Mouse (Mus musculus) heart, adult 11 months (tissue): ENCODE data around the gene Cyp4f16.
"Not testable (repeated sequence)": the region's sequence is repeated elsewhere in the genome, so short reads cannot be mapped to it uniquely, and the experiment has no call there.

Source experiments
- DNase-seq: peaks from one replicate; pipeline ENCODE4 v3.0.0; 2022

Gene Cyp4f16

DNA sequence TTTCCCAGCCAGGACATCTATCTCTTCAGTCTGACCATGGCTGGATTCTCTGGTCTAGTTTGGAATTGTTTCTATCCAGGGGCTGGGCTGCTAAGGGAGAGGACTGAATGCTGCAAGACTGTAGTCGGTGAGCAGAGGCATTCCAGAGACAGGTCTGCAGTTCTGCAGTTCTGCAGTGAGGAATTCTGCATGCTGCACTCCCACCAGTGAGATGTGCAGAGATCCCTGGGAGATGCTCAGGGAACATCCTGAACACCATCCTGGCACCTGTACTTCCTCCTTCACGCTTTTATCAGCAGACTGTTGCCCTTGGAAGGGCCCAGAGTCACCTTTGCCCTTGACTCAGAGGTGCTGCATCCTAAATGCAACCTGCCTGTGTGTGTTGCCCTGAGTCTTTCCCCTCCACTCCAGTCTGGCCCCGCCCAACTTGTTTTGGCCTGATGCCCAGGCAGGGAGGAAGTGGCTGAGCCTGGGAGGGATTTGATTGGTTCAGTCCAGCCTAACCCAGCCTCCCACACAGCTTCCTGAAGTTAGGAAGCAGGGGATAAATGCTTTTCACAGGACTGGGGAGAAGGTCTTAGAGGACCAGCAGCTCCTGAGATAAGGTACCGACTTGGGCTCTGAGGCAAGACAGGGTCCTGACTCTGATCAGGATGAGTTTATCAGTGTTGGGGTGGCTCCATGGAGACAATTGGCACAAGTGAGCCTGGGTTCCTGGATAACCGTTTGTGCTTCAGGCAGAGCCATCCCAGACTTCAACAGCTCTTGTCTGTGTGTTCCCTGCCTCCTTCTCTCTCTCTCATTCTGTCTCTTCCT, at the start of gene Cyp4f16:
Cyp4f16 (plus strand) TSS at position 508 of the 816 bp plus-strand sequence.
- DNase-seq = peak; percentile 99

DNA sequence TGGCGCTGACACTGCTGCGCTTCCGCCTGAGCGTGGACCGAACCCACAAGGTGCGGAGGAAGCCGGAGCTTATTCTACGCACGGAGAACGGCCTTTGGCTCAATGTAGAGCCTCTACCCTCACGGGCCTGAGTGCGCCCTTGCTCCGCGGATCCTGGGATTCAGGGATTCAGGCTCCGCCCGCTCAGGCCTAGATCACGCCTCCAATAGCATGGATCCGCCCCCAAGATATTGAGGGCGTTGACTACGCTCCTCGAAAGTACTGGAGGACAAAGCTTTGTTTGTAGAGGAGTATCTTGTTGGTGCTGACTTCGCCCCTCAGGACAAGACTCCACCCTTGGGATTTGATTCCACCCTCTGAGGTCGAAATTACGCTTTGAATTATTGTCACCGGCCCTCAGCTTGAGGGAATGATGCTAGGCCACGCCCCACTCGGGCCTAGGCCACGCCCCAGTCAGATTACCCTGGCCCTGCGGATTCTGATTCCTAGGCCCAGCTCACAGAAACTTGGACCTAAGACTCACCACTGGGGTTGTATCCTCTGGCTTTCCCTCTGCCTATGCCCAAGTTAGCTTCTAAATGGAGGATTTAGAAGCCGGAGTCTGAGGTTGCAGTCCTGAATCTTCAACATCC, 43.9 kb upstream of the Cyp4f16 start:
- peak; percentile 94 for DNase-seq

DNA sequence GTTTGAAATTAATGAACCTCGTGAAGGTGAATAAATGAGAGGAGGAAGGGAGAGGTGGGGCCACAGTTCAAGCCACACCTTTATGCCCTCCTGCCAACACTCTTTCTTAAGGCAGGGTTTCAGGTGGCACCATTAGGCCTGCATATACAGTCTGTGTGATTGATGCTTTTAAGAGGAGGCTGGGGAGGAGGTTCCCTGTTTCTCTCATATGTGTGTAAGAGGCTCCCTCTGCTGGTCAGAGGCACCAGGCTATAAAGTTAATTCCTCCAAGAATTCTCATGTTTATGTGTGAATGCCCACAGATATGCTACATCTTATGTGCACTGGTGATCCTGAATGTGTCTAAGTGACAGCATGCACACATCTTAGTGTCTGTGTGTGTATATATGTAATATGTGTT, 41.8 kb upstream of the Cyp4f16 start:
- peak; percentile 92 for DNase-seq

DNA sequence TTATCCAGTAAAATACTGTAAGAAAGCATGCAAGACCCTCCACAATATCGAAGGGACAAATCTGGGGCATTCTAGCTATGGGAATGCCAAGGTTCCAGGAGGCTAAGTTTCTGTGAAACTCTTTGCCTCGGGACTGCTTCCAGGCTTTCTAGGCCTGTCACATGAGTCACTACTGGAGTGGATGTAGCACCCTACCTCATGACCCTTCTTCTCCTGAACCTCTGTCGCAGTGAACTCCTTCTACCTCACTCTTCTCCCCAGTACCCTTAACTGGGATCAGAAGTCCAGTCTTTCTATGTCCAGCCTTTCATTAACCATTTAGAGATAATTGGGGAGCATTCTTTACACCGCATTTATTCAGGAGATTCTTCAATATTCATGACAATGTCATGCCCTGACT, 35.8 kb upstream of the Cyp4f16 start:
- not testable (repeated sequence) for DNase-seq

DNA sequence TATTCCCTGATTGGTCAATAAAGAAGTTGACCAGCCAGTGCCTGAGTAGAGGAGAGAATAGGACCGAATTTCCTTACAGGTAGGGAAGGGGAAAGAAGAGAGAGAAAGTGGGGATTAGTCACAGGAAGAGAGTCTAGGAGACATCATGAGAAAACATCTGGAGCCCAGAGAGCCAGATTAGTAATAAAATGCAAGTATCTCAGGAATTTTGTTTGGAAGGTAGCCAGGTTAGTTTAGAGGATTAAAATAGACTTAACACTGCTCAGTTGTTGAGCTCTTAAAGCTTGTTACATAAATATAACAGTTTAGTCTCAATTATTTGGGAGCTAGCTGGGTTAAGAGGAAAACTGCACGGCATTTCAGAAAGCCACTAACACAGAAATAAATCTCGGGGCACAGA, 35.3 kb upstream of the Cyp4f16 start:
- no peak for DNase-seq

DNA sequence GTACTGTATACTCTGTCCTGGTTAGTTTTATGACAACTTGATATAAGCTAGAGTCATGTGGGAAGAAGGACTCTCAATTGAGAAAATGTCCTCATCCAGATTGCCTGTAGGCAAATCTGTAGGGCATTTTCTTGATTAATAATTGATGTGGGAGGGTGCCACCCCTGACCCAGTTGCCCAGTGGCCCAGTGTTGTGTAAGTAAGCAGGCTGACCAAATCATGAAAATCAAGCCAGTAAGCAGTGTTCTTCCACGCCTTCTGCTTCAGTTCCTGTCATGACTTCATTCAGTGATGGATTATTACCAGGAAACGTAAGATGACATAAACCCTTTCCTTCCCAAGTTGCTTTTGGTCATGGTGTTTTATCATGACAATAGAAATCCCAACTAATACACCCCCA, 33.2 kb upstream of the Cyp4f16 start:
- no peak for DNase-seq

DNA sequence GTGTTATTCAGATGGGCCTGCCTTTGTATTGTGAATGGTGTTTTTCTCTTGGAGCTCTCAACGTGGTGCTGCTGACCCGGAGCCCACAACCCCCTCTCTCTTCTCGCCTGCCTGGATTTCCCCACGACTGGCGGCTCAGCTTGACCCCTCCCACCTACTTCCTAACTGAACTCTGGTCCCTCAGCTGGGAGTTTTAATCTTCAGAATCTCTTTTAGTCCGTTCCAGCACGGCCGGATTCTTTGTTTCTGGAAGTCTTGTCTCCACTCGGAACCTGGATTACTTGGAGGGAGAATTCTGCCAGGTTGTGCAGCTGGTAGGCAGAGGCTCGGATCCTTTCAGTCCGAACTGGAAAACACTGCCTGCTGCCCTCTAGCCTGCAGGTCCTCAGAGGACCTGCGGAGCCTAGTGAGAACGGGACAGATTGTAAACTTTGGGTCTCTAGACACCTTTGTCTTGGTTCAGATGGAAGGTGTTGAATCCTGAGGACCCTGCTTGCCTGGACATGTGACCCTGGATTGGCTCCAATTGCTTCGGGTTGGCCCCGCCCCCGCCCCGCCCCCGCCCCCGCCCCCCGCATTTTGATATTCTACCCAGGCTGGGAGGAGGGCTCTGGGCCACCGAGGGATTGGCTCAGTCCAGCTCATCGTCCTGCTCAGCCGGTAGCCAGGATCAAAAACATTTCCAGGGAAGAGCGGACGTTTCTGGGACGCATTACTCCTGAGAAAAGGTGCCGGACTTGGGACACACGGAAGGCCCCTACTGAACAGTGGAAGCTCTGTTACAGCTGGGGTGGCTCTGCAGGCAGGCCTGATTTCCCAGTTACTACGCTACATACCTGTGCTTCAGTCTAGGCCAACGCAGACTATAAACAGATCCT, 30.3 kb upstream of the Cyp4f16 start, which contains the start of gene Cyp4f17:
Cyp4f17 (plus strand) TSS at position 200 of the 878 bp plus-strand sequence.
- DNase-seq = peak; percentile 95

DNA sequence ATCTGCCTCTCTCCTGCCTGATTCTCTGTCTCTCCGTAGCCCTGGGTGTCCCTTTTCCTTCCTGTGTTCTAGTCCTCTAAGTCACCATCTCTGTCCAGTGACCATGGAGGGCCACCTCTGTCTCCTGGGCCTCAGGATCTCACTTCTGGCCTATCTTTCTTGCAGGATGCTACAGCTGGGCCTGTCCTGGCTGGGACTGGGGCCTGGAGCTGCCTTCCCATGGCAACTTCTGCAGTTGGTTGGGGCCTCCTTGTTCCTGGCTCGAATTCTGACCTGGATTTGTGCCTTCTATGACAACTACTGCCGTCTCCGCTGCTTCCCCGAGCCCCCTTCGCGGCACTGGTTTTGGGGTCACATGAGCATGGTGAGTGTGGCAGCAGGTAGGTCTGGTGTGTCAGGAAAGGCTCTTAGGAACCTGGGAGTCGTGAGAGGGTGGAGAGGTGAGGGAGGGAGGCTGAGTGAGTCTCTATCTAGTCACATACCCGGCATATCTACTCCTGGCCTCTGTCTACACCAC, 29.6 kb upstream of the Cyp4f16 start:
- DNase-seq = peak; percentile 93

DNA sequence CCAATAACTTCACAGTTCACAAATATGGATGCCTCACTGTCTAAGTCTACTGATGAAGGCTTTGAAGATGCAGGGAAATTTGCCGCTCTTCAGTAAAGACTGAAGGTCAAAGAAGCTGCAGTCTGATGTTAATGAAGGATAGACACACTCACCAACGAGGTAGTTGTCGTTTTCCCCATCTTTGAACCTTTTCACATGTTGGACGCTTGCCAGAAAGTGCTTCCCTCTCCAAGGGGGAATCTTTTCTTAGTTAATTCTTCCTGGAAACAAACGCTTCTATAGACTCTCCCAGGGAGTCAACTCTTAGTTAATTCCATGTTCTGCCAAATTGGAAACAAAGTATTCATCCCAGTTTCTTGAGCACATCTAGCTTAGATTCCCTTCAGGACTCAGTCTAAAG, 20.2 kb upstream of the Cyp4f16 start:
- no peak for DNase-seq

DNA sequence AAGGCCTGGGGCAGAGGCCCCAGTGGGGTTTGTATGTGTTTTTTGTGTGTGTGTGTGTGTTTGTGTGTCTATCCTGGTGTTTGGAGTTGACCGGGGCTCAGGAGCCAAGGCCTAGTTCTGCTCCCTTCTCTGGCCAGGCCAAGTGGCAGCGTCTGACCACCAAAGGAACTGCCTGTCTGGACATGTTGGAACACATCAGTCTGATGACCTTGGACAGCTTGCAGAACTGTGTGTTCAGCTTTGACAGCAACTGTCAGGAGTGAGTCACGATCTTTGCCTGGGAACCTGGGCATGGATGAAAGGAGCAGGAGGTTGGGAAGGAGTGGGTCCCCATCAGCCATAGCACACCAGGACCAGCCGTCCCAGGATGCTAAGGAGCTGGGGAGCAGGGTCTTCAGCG, 14.4 kb upstream of the Cyp4f16 start:
- no peak for DNase-seq

DNA sequence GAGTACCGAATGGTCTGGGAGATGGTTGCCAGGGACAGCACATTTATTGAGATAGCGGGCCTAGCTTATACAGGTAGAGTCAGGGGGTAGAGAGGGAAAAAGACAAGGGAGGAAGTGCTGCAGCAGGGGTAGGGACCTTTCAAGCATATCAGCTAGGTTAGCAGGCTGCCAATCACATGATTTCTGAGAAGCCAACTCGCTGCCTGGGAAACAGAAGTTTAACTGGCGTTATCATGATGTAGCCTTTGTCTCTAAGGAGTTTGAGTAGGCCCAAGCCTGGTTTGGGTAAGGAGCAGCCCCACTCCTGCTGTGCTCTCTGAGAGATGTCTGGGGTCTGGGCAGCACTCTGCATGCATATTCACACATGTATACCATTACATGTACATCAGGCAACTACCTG, 14.0 kb upstream of the Cyp4f16 start:
- DNase-seq = no peak

DNA sequence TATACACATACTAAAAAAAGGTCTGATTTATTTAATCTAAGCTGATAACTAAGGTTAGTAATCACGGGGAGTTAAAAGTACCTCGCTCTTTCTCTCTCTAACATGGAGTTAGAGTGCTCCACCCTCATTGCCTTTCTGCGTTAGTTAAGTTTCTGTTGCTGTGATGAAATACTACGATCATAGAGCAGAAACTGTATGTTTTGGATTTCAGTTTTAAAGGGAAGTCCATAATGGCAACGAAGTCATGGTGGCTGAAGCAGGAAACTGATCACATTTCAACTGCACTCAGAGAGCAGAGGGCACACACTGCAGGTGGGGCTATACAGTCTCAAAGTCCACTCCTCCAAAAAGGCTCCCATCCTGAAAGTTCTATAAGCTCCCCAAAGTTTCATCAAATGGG, 13.5 kb upstream of the Cyp4f16 start:
- DNase-seq = no peak

DNA sequence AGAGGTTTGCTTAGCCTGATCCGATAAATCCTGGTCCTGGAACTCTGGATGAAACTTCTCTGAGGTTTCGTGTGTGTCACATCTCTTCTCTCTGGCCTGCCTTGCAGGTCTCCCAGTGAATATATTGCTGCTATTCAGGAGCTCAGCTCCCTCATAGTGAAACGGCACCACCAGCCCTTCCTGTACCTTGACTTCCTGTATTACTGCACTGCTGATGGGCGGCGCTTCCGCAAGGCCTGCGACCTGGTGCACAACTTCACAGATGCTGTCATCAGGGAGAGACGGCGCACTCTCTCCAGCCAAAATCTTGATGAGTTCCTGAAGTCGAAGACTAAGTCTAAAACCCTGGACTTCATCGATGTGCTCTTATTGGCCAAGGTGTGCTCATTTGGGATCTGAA, 12.5 kb upstream of the Cyp4f16 start:
- DNase-seq = no peak

DNA sequence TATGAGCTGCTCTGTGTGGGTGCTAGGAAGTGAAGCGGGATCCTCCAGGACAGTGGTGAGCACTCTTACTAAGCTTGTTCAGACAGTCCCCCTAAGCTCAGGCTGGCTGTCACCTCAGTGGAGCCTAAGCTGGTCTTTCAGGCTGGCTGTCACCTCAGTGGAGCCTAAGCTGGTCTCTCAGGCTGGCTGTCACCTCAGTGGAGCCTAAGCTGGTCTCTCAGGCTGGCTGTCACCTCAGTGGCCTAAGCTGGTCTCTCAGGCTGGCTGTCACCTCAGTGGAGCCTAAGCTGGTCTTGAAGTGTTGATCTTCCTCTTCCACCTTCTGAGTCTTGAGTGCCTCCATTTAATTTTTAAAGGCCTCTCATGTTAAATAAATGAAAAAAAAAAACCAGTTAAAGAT, 10.0 kb upstream of the Cyp4f16 start:
- not testable (repeated sequence) for DNase-seq

DNA sequence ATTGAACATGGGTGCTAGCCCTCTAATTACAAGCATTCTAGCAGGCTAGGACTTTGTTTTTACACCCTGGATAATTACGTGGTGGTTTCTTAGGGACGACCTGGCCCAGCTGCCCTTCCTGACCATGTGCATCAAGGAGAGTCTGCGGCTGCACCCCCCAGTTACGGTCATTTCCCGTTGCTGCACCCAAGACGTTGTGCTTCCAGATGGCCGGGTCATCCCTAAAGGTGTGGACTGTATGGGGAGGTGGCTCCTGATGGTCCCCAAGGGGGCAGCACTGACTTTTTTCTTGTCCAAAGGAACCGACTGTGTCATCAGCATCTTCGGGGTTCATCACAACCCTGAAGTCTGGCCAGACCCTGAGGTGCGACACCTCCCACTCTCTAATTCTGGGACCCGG, 8.6 kb upstream of the Cyp4f16 start:
- DNase-seq = peak; percentile 91

DNA sequence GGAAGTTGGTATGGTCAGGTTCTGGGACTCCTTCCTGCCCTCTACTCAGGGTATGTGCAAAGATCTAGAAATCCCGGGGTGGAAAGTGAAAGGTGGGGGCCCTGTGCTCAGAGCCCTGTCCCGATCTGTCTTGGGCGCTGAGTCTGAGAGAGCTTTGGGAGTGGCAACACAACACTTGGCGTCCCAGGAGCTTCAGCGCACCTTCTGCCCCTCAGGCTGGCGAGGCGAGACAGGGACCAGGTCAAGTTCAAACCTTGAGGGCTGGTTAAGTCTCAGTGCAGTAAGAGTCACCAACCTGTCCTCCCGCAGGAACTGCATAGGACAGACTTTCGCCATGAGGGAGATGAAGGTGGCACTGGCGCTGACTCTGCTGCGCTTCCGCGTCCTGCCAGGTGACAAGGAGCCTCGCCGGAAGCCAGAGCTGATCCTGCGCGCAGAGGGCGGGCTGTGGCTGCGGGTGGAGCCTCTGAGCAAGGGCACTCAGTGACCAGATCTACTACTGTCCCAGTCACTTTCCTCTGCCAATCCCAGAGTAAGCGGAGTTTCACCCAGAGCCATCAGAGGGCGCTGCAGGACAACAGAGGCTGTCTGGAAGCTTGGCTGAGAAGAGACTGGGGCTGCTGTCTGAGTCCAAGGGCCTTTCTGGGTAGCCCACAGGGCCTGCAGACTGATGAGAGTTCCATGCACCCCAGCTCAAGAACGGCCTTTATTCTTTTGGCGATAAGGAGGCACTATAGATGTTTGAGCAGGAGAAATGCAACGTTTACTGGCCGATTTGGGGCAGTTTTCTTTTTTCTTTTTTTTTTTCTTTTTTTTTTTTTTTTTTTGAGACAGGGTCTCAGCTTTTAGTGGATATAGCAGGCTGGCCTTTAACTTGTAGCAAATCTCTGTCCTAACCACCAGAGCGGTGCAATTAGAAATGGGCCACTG, 7.7 kb upstream of the Cyp4f16 start:
- peak; percentile 98 for DNase-seq

DNA sequence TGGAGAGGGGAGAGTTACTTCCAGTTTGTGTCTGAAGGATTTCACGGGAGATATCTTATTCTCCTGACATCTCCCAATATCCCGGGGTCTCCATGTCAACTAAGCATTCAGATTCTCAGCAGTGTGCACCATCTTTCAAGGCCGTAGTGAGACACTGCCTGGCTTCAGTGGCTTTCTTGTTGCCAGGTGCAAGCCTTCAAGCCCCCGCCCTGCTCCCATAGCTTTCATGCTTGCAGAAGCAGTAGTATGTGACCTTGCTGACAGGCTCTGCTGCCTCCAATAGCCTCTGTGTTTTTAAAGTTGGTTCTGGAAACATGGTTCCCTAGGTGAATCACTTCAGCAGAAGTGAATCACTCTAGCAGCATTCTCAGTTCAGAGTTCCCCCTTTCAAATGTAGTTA, 4.0 kb upstream of the Cyp4f16 start:
- peak; percentile 71 for DNase-seq

DNA sequence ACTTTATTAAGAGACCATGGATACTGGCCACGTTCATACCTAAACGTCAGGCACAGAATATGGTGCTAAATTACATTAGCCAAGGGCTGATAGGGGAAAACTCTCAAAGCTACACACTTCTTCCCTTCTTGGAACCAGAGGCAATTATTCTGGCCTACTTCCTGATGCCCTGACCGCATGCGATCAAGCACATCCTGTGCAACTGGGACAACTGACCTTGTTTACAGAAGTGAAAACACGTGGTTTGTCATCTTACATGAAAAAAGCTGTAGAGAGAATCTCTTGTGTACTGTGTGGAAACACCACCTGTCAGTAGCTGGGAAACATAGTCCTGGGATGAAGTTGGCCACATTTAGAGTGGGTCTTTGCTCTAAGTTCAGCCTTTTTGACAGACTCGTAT, 2.3 kb upstream of the Cyp4f16 start:
- peak; percentile 93 for DNase-seq

DNA sequence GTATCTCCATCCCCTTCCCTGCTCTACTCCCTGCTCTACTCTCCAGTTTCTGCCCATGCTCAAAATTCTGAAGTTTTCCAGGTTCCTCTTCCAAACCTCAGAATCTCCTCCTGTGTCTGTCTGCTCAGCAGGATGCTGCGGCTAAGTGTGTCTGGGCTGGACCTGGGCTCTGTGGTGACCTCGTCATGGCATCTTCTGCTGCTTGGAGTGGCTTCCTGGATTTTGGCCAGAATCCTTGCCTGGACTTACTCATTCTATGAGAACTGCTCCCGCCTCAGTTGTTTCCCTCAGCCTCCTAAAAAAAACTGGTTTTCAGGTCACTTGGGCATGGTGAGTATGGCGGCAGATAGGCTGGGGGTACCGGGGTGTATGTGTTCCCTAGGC, 501 bp downstream of the Cyp4f16 start:
- peak; percentile 91 for DNase-seq

DNA sequence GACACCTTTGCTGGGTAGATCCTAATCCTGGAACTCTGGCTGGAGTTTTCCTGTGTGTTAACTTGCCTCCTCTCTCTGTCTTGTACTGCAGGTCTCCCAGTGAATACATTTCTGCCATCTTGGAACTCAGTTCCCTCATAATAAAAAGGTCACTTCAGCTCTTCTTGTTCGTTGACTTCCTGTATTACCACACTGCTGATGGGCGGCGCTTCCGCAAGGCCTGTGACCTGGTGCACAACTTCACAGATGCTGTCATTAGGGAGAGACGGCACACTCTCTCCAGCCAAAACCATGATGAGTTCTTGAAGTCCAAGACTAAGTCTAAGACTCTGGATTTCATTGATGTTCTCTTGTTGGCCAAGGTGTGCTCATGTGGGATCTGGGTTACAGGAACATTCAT, 8.4 kb downstream of the Cyp4f16 start:
- DNase-seq = not testable (repeated sequence)

DNA sequence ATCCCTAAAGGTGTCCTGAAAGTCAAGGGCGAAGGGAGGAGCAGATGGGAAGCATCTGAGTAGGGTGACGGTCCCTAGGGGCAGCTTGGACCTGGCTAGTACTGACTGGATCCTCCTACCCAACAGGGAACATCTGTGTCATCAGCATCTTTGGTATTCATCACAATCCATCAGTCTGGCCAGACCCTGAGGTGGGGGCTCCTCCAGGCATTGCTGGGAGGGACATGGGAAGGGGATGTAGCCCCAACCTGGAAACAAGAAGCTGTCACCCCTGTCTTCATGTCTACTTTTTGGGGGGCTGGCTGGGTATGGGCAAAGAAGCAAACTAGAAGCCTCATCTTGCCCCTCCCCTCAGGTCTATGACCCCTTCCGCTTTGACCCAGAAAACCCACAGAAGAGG, 14.0 kb downstream of the Cyp4f16 start:
- DNase-seq = not testable (repeated sequence)
